Mouse (Mus musculus) T-helper 1 cell (primary cell): ENCODE measurements around the gene Ncaph2.

ENCODE experiments used
- in situ Hi-C: fragments of 300-600 bp; cut with MboI, MseI; formaldehyde crosslinking; loops from one replicate; pipeline ENCODE4 v1.15.1; 2025; ENCODE audit warnings: high pct_unique_total_duplicates

Gene Ncaph2

GRCm38 (mm10) chr15:89355241-89356187, at the start of gene Ncaph2, which contains the start of gene Lmf2:
Gene Ncaph2 (plus strand): TSS chr15:89355719.
Gene Lmf2 (minus strand): TSS chr15:89355659.
- in situ Hi-C loops = no loop called here

GRCm38 (mm10) chr15:89305966-89306365, 49.6 kb upstream of the Ncaph2 start:
- in situ Hi-C loops = no loop called here

- in situ Hi-C loops = no loop called here
Observed at GRCm38 (mm10) chr15:89307461-89307860, 48.1 kb upstream of the Ncaph2 start.

GRCm38 (mm10) chr15:89308406-89309139, 46.9 kb upstream of the Ncaph2 start:
- in situ Hi-C loops = no loop called here

- in situ Hi-C loops = no loop called here
Observed at GRCm38 (mm10) chr15:89309962-89310498, 45.5 kb upstream of the Ncaph2 start.

- in situ Hi-C loops = no loop called here
Observed at GRCm38 (mm10) chr15:89313359-89313758, 42.2 kb upstream of the Ncaph2 start.

GRCm38 (mm10) chr15:89314107-89314506, 41.4 kb upstream of the Ncaph2 start:
- in situ Hi-C loops = no loop called here

GRCm38 (mm10) chr15:89314511-89315189, 40.9 kb upstream of the Ncaph2 start:
- in situ Hi-C loops = no loop called here

- in situ Hi-C loops = no loop called here
Observed at GRCm38 (mm10) chr15:89315190-89315731, 40.3 kb upstream of the Ncaph2 start, which contains the start of gene Sbf1. Gene Sbf1 (minus strand): TSS chr15:89315311.

GRCm38 (mm10) chr15:89316146-89316545, 39.4 kb upstream of the Ncaph2 start:
- in situ Hi-C loops = no loop called here

- in situ Hi-C loops = no loop called here
Observed at GRCm38 (mm10) chr15:89321264-89321663, 34.3 kb upstream of the Ncaph2 start.

GRCm38 (mm10) chr15:89322670-89323522, 32.6 kb upstream of the Ncaph2 start, which contains the start of gene Adm2:
Gene Adm2 (plus strand): TSS chr15:89322720.
- in situ Hi-C loops = no loop called here

GRCm38 (mm10) chr15:89323656-89324055, 31.9 kb upstream of the Ncaph2 start:
- in situ Hi-C loops = no loop called here

- in situ Hi-C loops = no loop called here
Observed at GRCm38 (mm10) chr15:89326441-89326840, 29.1 kb upstream of the Ncaph2 start.

- in situ Hi-C loops = no loop called here
Observed at GRCm38 (mm10) chr15:89334271-89334670, 21.2 kb upstream of the Ncaph2 start, which contains the start of gene Miox. Gene Miox (plus strand): TSS chr15:89334398.

- in situ Hi-C loops = no loop called here
Observed at GRCm38 (mm10) chr15:89334774-89335537, 20.6 kb upstream of the Ncaph2 start.

GRCm38 (mm10) chr15:89336422-89336821, 19.1 kb upstream of the Ncaph2 start:
- in situ Hi-C loops = no loop called here

- in situ Hi-C loops = no loop called here
Observed at GRCm38 (mm10) chr15:89339696-89340095, 15.8 kb upstream of the Ncaph2 start.

- in situ Hi-C loops = no loop called here
Observed at GRCm38 (mm10) chr15:89340136-89340535, 15.4 kb upstream of the Ncaph2 start.
